Mouse (Mus musculus) adrenal gland, adult 18-20 months (tissue): ENCODE results near the gene Ntm. TPM values are rescaled to one million over a fixed set of nuclear protein-coding genes. Genes with fewer than 3 reads are reported as not detected.
A peak's percentile ranks its signal among the peaks of the same experiment; 100 is the strongest.

Experiments used
- DNase-seq, 2 experiments: peaks; one replicate each; pipeline ENCODE4 v3.0.0; 2021 to 2022; ENCODE audit warnings: low spot score in 2 of 2
- total RNA-seq, 2 experiments: library from RNA; stranded (reverse); gene quantifications; 1 replicate in 1 of 2; 2 replicates in 1 of 2; pipeline ENCODE4 v1.2.3; 2021

Gene Ntm
- total RNA-seq, 2 experiments from 2014 or later = 0.54 to 0.60 TPM

DNA sequence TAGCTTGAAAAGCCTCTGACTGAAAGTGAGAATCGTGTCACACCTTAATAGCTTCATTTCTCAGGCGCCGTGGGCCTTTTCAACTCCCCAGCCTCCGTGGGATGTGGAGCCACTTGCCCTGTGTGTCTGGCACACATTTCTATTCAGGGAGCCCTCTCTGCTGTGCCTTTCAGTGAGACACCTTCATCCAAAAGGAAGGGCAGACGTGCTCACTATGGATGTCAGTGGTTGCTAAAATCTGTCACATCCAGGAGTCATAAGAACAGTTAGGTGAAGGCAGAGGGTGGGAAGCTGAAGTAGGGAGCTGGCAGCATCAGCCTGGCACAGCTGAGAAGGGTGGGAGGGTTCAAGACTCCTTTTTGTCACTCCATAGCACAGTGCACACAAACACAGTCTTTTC, 201.4 kb downstream of the Ntm start:
- DNase-seq = no peak

DNA sequence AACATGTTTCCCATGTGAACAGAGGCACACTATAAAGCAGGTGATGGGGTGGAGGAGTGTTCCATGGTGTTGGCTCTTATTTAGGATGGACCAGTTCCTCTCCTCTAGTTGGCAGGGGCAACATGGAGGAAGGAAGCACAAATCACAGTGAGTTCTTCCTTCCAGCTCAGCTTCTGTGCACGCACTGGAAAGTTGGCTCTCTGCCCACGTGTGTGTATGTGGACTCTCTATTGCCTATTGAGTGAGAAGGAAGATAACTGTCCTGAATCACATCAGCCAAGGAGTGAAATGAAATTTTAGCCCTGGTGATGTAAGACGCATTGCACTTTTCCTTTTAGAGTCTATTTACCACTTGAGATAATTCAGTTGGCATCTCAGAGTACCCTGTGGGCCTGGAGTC, 203.0 kb downstream of the Ntm start:
- DNase-seq = no peak

DNA sequence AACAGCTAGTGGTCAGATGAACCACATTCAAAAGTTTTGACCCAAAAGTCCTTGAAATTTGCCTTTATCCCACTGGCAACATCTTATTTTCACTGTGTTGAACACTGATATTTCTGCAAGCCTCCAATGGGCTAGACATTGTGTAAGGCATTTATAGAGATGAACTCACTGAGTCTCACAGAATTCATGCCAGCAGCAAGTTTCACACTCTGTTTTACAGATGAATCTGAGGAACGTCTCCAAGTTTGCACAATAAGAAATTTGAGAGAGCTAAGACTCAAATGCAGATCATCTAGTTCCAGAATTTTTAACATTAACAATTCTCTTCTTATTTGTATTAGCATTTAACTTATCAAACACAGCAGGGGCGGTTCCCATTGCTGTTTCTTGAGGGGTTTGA, 203.9 kb downstream of the Ntm start:
- DNase-seq = no peak

DNA sequence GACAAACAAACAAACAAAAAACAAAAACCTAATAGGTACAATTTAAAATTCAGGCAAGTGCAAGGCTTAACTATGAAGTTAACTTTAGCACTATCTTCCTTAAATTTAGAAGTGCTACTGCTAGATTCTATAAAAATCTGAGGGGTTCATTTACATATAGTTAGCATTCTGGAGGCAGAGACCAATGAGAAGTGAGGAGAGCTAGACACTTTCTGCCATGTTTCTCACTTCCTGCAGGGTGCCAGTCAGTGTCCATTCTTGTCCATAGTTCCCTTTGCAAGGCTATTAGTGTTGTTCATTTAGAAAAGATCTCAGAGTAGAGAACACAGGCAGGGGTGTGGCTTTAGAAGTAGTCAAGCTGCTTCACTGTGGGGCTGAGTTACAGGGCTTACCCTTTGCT, 208.6 kb downstream of the Ntm start:
- no peak for DNase-seq

DNA sequence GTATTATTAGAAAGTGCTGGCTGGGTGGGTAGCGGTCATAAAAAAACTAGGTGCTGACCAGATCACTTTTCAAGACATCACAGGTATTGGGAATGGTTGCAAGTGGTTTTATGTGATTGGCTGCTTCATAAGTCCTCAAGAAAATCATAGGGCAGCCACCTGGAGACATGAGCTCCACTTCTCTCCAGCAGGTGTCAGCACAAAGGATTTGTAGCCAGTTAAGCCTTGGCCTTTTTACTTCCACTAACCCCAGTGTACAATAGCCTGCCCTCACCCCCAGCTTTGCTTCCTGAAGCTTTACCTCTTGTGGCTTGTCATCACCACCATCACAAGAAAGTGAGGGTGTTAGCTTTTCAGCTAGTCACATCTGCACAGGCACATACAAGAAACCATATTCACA, 211.5 kb downstream of the Ntm start:
- DNase-seq = no peak

DNA sequence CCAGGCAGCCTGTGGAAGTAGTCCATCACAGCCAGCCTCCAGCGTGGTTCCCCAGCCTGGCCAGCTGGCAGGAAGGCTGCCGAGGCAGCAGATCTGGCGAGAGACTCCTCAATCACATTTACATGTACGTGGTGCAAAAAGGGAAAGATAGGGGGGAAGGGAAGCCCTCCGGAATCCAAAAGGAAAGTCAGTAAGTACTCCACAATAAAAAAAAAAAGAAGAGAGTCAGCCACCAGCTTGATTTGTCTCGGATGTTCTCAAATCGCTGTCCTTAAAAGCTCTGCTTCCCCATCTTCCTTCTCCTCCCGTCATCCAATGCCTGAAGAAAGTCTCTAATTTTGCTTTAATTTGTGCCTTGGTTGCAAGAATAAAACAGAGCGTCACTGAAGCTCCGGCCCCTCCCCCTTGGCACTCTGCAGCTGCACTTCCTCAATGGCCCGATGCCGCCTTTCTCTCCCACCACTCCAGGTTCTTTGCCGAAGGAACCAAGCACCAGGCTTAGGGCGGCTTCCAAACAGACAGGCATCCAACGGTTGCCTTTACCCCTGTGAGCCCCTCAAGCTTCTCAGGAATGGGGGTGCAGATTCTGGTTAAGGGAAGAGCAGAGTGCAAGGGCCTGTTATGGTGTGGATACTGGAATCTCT, 212.4 kb downstream of the Ntm start:
- DNase-seq = peak in 1 of 2 experiments; percentile 6

DNA sequence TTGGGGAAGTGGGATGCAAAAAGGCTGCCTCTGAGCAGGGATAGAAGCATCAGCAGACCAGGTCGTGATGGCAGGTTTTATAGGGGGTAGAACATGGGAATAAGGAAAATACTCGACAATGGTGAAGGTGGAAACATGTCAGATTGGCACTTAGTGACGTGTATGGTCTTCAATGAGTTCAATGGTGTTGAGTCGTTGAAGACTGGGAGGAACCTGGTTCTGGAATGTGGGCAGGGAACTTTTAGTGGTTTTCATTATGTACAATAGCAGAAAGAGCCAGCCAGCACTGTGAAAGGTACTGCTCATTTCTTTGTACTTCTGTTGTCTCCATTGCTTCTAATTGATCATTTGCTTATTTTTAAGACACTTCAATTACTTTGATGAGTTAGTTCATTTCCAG, 214.9 kb downstream of the Ntm start:
- no peak for DNase-seq

DNA sequence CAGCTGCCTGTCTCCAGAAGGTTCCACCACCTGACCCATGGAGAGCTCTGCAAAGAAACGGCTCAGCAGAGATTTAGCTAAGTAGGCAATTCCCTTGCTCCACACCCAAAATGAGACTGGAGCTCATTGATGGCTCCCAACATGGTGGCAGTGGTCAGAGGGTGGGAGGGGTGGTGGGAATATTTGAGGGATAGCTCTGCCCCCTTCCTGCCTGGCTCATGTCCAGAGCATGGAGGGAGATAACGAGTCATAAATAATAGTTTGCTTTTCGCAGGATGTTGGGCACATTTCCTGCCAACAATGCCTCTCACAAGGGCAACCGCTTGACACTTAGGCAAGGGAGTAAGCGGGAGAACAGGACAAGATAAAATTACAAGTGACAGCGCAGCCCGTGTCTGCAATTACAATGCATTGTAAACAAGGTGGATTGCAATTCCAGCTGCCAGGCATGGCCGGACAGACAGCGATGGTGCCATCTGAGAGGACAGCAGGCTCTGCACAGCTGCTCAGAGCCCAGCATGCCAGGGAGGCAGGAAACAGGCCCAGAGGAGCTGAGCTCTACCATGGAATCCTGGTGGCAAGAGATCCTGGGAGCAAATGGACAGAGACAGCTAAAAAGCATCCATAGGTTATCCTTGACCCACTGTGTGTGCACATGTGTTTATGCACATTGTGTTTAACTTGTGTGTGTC, 224.0 kb downstream of the Ntm start:
- DNase-seq = no peak

DNA sequence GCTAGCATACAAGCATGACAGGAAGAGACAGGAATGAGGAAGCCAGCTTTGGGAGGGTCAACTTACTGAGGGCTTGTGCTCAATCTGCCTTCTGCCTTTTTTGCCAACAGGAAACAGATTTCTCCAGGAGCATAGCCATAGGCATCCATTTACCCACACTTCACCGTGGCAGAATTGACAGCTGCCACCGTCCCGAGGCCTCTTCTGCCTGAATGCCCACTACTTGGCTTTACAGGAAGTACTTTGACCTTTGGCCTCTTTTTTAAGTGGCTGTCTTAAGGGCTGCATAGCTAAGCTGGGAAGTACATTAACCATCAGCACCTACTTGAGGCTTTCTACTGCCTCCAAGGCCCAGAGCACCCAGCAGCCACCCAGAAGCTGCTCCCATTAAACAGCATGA, 226.9 kb downstream of the Ntm start:
- no peak for DNase-seq

DNA sequence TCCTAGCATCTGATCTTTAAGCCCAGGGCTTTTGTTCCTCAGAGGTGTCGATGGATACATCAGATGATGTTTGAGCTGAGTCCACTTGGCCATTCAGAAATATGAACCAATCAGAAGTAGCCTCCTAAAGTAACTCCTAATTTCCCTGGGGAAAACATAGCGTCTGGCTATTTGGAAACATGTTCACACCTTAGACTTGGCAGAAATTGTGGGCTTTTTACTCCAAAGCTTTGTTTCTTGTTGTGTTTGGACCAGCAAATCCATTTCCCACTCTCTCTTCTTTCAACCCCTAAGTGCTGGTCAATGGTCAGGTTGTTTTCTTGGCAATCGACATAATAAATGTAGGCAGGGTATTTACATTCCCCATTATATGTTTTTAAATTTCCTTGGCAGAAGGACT, 230.0 kb downstream of the Ntm start:
- no peak for DNase-seq

DNA sequence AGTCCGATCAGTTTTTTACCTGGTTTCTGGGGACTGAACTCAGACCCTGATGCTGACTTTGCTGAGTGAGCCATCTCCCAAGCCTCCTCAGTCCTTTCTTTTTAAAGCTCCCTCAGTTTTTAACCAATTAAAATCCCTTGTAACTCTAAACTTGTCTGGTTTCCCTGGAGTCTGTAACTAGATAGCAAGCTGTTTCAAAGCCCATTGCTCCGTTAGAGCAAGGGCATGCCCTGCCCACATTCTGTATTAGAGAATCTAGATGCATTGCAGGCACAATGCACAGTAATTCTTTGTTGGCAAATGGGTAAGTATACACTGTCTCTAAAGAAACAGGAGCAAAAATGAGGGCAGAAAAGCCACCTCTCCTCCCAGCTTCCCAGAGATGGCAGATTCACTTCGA, 231.3 kb downstream of the Ntm start:
- DNase-seq = no peak

DNA sequence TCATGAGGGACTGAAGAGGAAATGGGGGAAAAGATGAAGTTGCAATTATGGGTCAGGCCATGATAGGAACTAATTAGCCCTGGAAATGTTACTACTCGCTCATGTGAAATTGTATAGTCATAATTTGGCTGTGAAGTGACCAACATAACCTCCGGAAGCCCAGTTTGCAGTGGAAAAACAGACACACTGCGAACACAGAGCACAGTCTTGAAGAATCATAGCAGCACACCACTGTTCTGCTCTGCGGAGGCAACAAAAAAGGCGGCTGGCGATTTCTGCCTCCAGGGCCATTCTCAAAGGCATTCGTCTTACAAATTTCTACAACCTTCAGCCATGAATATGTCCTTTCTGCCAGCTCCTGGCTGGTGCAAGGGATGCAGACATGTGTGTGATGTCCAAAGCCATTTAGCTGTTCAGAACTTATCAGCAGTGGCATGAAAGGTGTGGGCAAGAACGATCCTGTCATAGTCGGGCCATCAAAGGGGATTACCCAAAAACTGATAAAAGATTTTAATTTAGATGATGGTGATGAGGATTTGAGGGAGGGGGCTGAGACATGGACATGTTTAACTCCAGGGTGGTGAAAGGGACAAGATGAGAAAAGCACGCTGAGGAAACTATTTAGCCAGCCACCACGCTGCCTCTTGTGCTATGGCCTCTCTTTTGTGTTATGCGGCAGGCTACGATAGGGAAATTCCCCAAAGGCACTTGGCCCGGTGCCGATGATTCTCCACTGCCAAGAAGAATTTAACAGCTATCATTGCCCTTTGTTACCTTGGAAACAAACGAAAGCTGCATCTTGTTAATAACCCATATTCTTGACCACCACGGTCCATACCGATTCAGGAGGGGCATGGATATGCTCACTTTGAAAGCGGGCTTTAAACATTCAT, 235.2 kb downstream of the Ntm start:
- DNase-seq = no peak

DNA sequence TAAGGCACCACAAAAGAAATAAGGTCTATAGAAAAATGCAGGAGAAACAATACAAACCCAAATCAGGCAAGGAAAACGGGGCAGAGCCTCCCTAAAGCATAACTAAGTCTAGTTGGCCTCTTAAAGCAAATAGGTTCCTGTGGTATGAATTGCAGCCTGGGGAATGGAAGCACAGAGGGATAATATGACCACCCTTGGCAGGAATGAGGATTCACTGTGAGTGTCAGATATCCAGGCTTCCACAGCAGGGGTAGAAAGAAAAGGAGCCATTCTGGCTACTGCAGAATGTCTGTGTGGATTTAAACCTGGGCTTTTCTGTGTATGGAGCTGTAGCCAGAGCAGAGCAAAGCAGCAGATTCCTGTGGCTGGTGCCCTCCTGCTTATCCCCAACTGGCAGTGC, 241.5 kb downstream of the Ntm start:
- no peak for DNase-seq

DNA sequence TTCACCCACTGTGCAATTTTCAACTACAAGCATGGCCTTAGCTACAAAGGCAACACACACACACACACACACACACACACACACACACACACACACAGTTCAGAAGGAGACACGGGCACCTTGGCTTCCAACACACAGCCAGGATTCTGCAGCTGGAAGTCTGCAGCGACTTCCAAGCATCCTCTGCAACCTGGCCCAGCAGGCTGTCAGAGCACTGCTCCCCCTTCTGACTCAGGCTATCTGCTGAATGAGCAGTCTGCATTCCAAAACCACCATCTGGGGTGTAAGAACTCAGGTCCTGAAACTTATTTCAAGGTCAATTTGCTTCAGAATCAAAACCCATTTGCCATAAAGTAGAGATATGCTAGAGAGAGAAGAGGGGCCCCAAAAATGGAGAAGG, 246.1 kb downstream of the Ntm start:
- no peak for DNase-seq

DNA sequence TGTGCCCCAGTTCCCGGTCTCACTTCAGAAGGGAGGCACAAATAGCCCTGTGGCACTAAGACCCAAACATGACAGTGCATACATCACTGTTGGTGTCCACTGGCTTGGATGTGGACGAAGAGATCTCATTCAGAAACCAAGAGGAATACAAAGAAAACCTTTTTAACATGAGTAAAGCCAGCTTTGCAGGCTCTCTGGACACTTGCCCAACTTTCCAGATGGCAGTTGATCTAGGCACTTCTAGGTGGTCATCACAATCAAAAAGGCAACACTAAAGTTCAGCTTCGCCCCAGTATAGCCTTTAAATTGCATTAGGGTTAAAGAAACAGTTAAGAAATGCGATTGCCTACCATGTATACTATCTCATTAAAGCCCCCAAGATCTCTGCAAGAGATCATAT, 264.7 kb downstream of the Ntm start:
- no peak for DNase-seq

DNA sequence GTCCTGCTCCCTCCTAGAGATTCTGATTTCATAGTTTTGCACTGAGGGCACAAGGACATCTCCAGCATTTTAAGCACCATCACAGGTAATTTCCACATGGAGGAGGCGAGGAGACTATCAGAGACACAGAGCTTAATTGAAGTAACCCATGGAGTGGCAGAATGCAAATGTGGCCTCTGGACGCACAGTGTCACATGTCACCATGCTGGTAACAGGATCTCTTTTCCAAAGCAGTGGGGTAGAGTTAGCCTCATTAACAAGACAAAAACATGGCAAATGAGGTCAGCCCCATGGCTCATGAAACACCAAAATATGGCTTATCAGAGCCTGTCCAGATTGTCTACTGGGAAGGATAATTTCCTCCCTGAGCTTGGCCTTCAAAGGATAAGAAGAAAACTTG, 268.8 kb downstream of the Ntm start:
- no peak for DNase-seq

DNA sequence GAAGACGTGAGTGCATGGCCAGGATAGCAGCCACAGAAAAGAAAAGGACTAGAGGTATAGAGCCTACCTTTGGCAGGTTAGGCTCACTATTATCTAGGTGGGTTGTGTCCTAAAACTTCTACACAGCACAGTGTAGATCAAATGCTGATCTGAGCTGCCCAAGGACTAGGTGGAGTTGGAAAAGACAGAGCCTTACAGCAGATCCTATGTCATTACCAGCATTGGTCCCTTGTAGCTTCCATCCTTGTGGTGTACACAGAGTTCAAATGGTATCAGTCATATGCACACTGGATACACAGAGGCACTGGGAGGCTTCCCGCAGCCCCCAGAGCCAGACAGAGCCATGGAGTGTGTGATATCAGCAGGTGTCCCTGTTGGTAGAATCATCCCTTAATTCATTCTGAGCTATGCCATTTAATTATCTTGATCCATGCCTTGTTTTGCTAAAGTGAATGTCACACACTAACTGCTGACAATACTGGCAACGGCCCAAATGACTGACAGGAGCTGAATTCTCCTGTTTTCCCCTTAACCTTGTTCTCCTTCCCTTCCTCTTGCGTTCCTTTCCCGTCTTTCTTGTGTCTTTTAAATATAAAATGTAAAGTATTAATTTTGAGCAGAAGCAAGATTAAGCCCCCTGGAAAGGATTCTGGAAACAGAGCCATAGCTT, 271.6 kb downstream of the Ntm start:
- no peak for DNase-seq

DNA sequence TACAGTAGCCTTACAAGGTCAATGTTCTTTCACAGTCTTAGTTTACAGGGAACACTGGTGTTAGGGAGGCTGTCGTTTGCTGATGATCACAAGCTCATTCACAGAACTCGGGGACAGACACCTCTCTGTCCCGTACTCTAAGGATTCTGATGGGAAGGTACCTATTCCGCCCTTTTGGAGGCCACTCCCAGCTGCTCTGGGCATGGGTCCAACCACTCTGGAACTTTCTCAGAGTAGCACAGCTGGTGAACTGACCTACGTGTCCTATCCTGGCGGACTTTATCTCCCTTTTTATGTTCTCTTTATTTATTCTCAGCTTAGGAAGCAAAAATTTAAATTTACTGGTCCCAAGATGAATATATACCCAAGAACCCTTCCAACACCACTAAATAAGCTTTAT, 280.7 kb downstream of the Ntm start:
- no peak for DNase-seq

DNA sequence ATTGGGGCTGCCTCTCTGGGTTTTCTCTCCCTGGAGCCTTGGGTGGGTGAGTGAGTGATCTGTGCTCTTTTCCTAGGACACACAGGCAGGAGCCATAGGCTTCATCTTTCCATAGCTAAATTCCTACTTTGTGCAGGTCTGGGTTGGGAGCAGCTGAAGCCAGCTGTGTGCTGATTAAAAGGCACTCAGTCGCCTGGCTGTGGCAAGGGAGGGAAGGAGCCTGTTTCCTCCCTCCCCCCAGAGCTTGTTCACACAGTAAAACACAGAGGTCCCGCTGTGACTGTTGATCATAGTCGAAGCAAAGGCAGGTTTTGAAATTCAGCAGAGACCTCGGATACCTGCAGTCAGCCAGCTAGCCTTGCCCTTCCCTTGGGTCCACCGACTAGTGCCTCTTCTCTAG, 282.3 kb downstream of the Ntm start:
- no peak for DNase-seq

DNA sequence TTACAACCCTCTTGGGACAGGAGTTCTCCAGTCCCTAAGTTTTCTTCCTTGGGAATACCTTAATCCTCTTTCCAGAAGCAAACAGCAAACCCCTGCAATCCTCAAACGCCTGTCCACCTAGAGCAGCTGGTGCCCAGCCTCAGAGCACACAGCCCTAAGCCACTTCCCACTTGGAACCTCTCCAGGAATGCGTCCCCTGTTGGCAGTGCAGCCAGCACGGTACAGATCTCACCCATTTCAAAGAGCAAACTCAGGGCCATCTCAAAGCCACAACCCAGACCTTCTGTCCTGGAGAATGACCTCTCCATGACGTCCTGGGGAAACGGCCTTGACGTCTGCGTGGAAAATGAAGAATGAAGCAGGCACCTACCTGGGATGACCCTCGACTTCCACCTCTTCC, 289.0 kb downstream of the Ntm start:
- DNase-seq = peak; percentile 42 to 43

DNA sequence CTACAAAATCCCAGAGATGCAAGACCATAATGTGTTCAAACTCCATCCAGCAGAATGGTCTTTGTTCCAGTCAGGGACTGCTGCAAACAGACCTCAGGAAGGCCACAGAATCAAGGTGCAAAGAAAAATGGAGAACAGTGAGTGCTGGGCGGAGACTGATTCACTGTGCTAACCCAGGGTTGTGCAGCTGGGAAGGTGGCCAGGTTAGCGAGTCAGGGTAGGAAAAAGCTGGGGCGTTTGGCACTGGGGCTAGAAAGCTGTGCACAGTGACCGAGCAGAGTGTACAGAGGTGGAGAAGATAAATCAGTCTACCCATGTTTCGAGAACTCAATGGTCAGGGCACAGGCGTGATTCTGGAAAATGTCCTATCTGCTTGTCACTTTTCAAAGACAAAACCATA, 291.1 kb downstream of the Ntm start:
- no peak for DNase-seq

DNA sequence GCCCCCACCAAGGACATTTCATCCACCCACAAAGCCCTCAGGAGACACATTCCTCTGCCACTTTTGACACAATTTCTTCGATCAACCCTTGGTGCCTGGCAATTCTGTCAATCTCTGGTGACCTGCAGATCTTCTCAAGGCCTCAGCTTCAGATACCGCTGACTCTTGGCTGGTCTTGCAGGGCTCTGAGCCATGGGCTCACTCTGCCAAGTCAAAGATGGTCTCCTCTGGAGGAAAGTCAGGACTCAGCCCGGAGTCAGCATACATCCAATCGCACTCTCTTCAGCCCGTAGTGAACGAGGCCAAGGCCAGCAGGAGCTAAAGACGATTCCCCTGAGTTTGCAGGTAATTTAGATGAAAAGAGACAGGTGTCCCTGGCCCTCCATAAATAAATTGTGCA, 299.7 kb downstream of the Ntm start:
- DNase-seq = no peak
